ENCODE assay signal across 7 mouse cellular contexts in genomic region chr4:148804137-148804779, GRCm38 (mm10). TPM values are rescaled to one million over a fixed set of nuclear protein-coding genes. Genes with fewer than 3 reads are reported as not detected.
DNase-seq lines count a peak whose midpoint lies in the region; ATAC-seq and TF ChIP-seq lines count a peak whose summit lies in the region.

Gene Casz1 (plus strand): TSS chr4:148804429.

- H3K36me3 ChIP-seq in intestine, postnatal 0 days (ENCODE audit: control insufficient read depth, insufficient read depth) = no peaks in the 10 kb centered on the region
- no peaks in the 10 kb centered on the region for H3K36me3 ChIP-seq in midbrain, embryonic 10.5 days

- H3K27me3 ChIP-seq in intestine, postnatal 0 days (replicated peaks; ENCODE audit: control insufficient read depth, insufficient read depth, low read length) = peaks cover 66% of the 10 kb centered on the region
- peaks cover 100% of the 10 kb centered on the region for H3K27me3 ChIP-seq in midbrain, embryonic 10.5 days (ENCODE audit: low read depth, poor library complexity, severe bottlenecking)

- ATAC-seq in granulocyte monocyte progenitor cell, adult 5-6 weeks (replicated peaks; ENCODE audit: poor library complexity, severe bottlenecking) = peak; percentile 42; the same call in 1 of the 2 replicates
- peak; percentile 64 for ATAC-seq in intestine, postnatal 0 days

- no peaks in the 10 kb centered on the region for H3K4me1 ChIP-seq in intestine, postnatal 0 days (replicated peaks; ENCODE audit: control insufficient read depth, insufficient read depth, low read length)
- H3K4me1 ChIP-seq in midbrain, embryonic 10.5 days = peaks cover 75% of the 10 kb centered on the region

- peak within 1 kb of the TSS; percentile 91 for H3K4me2 ChIP-seq in intestine, postnatal 0 days (replicated peaks; ENCODE audit: low read depth)

- no peak within 1 kb of the TSS for H3K27ac ChIP-seq in intestine, postnatal 0 days (ENCODE audit: low read depth, low read length)
- peak within 1 kb of the TSS; percentile 73 for H3K27ac ChIP-seq in midbrain, embryonic 10.5 days (replicated peaks)

- TF ChIP-seq CTCF in intestine, postnatal 0 days (IDR thresholded peaks at IDR 0.05; ENCODE audit: low read depth) = peak; percentile 49

- H3K9me3 ChIP-seq in intestine, postnatal 0 days (ENCODE audit: control insufficient read depth) = no peaks in the 10 kb centered on the region
- H3K9me3 ChIP-seq in midbrain, embryonic 10.5 days (replicated peaks) = no peaks in the 10 kb centered on the region

- peak within 1 kb of the TSS; percentile 53 for H3K4me3 ChIP-seq in intestine, postnatal 0 days (ENCODE audit: low read depth, low read length)
- H3K4me3 ChIP-seq in midbrain, embryonic 10.5 days = peak within 1 kb of the TSS; percentile 74

- peak within 1 kb of the TSS; percentile 38 for H3K9ac ChIP-seq in intestine, postnatal 0 days (ENCODE audit: low read depth, low read length)

- under 1% methylated on average over 67 of the region's 68 CpGs for WGBS in intestine, postnatal 0 days
- 1% methylated on average over 68 of the region's 68 CpGs for WGBS in midbrain, embryonic 10.5 days

- intact Hi-C loops in left cerebral cortex, postnatal 14 days (cut with DNase I) = no loop called here

- DNase-seq in adrenal gland, postnatal 36 days = peak; percentile 92 to 94
- peak; percentile 93 for DNase-seq in embryo, embryonic 9.5 days (ENCODE audit: extremely low spot score)
- DNase-seq in left cerebral cortex, postnatal 14 days (ENCODE audit: low spot score in 2 of 2) = peak; percentile 83 to 89
- peak; percentile 94 for DNase-seq in midbrain, embryonic 10.5 days (ENCODE audit: low spot score)
- DNase-seq in skeletal muscle tissue, adult 2 months (ENCODE audit: low read depth, low spot score) = peak; percentile 91

RNA-seq across cellular contexts. Expression of gene Casz1, which starts in this region (rescaled TPM):
- 1 to 10 TPM; 2.4 to 5.7 TPM for total RNA-seq in adrenal gland, postnatal 36 days (2021)
- total RNA-seq in granulocyte monocyte progenitor cell, adult 5-6 weeks (2014; fragmentation: Nextera tagmentation) = 6.3 and 8.3 TPM in 2 replicates
- 2.8 and 3.1 TPM in 2 replicates for total RNA-seq in granulocyte monocyte progenitor cell, adult 5-6 weeks (2017)
- polyA plus RNA-seq in intestine, postnatal 0 days (2015; fragmentation: Nextera tagmentation; extraction: Ambion mirVana) = 5.6 and 6.6 TPM in 2 replicates
- total RNA-seq in left cerebral cortex, postnatal 14 days (2021) = 1 to 10 TPM; 1.1 to 1.6 TPM
- 2.9 and 6.3 TPM in 2 replicates for polyA plus RNA-seq in midbrain, embryonic 10.5 days (2016; fragmentation: Nextera tagmentation; extraction: Ambion mirVana)
